Mouse (Mus musculus) frontal cortex, adult 2 months (tissue): ENCODE results near the gene Strn. TPM values are rescaled to one million over a fixed set of nuclear protein-coding genes. Genes with fewer than 3 reads are reported as not detected.
"Not testable (repeated sequence)": the region's sequence is repeated elsewhere in the genome, so short reads cannot be mapped to it uniquely, and the experiment has no call there.

Source experiments
- DNase-seq, 2 experiments: peaks; one replicate each; pipeline ENCODE4 v3.0.0; 2022; ENCODE audit warnings: low spot score in 1 of 2; ENCODE audit errors: extremely low spot score in 1 of 2
- polyA plus RNA-seq: library from polyadenylated mRNA; depleted of rRNA; stranded (reverse); fragments of >200 nt; gene quantifications from 2 replicates; pipeline ENCODE4 v1.2.3, GENCODE M21; 2012

Gene Strn
- polyA plus RNA-seq, 1 experiment = 21.1 TPM

GRCm38 (mm10) chr17:78719086-78719485 is 17.9 kb downstream of the Strn start:
- no peak for DNase-seq

- DNase-seq = no peak
These were observed 26.7 kb downstream of the Strn start for GRCm38 (mm10) chr17:78710258-78710657.

- DNase-seq = no peak
These were observed 28.6 kb downstream of the Strn start for GRCm38 (mm10) chr17:78708422-78708821.

GRCm38 (mm10) chr17:78702988-78703387 is 34.0 kb downstream of the Strn start:
- no peak for DNase-seq

GRCm38 (mm10) chr17:78698965-78699364 is 38.0 kb downstream of the Strn start:
- no peak for DNase-seq

GRCm38 (mm10) chr17:78697462-78697861 is 39.5 kb downstream of the Strn start:
- DNase-seq = no peak

GRCm38 (mm10) chr17:78696922-78697321 is 40.1 kb downstream of the Strn start:
- DNase-seq = no peak

GRCm38 (mm10) chr17:78689231-78689630 is 47.8 kb downstream of the Strn start:
- not testable (repeated sequence) for DNase-seq

GRCm38 (mm10) chr17:78687971-78688370 is 49.0 kb downstream of the Strn start:
- DNase-seq = no peak

GRCm38 (mm10) chr17:78685004-78685403 is 52.0 kb downstream of the Strn start:
- DNase-seq = no peak

- no peak for DNase-seq
These were observed 54.6 kb downstream of the Strn start for GRCm38 (mm10) chr17:78682351-78682750.

GRCm38 (mm10) chr17:78679503-78679902 is 57.5 kb downstream of the Strn start:
- DNase-seq = no peak

- DNase-seq = peak; percentile 52 to 71
These were observed 60.2 kb downstream of the Strn start for GRCm38 (mm10) chr17:78676813-78677212.

- peak in 1 of 2 experiments; percentile 22 for DNase-seq
These were observed 71.9 kb downstream of the Strn start for GRCm38 (mm10) chr17:78664962-78665545.

GRCm38 (mm10) chr17:78654841-78655240 is 82.2 kb downstream of the Strn start:
- DNase-seq = no peak

- DNase-seq = peak in 1 of 2 experiments; percentile 13
These were observed 93.0 kb downstream of the Strn start for GRCm38 (mm10) chr17:78643853-78644475.

- no peak for DNase-seq
These were observed 94.7 kb downstream of the Strn start for GRCm38 (mm10) chr17:78642259-78642658.

GRCm38 (mm10) chr17:78640387-78640786 is 96.6 kb downstream of the Strn start:
- no peak for DNase-seq

GRCm38 (mm10) chr17:78639099-78639498 is 97.9 kb downstream of the Strn start:
- no peak for DNase-seq

GRCm38 (mm10) chr17:78637140-78637539 is 99.9 kb downstream of the Strn start:
- no peak for DNase-seq

GRCm38 (mm10) chr17:78635616-78636015 is 101.4 kb downstream of the Strn start:
- DNase-seq = no peak

GRCm38 (mm10) chr17:78624941-78625340 is 112.1 kb downstream of the Strn start:
- no peak for DNase-seq
